Mouse (Mus musculus): ENCODE measurements at regions not wholly inside any gene's neighbourhood (a gene's known extent, or its start where the extent isn't known, plus 50 kb on each side); places are given as distances from the start of the nearest gene placed in this dataset.

- H3K4me3 ChIP-seq (ENCODE audit: insufficient read depth in 1 of 2, low read depth in 2 of 2, low read length in 2 of 2), result no peak overlapping the region
- no peaks in the 10 kb centered on the region for H3K9me3 ChIP-seq (ENCODE audit: control insufficient read depth, low read length)
- ATAC-seq (ENCODE audit: insufficient read depth) (no peak), DNase-seq (ENCODE audit: low read depth in 3 of 3, low spot score in 3 of 3) (no peak)
- H3K4me1 ChIP-seq (replicated peaks; ENCODE audit: control insufficient read depth in 2 of 2, insufficient read depth in 2 of 2, low read length in 1 of 2), result no peaks in the 10 kb centered on the region
- 59% methylated on average over 5 of the region's 5 CpGs for WGBS (ENCODE audit: insufficient replicate concordance)
- no peaks in the 10 kb centered on the region for H3K36me3 ChIP-seq (replicated peaks; ENCODE audit: control insufficient read depth, insufficient read depth, low read depth)
- H3K27me3 ChIP-seq (ENCODE audit: control insufficient read depth, insufficient read depth, low read length), result no peaks in the 10 kb centered on the region
- no peak overlapping the region for H3K27ac ChIP-seq
- no peak overlapping the region for H3K4me2 ChIP-seq (ENCODE audit: low read depth)
- no peak for TF ChIP-seq EP300 (IDR thresholded peaks at IDR 0.05; ENCODE audit: low read depth)
- no peak for TF ChIP-seq CTCF (IDR thresholded peaks at IDR 0.05; ENCODE audit: low read depth)
- H3K9ac ChIP-seq (replicated peaks), result no peak overlapping the region
These were observed 146.3 kb upstream of the Gm10181 start for GRCm38 (mm10) chr9:24942943-24943342.

- ATAC-seq (ENCODE audit: insufficient read depth), result no peak
- no peaks in the 10 kb centered on the region for H3K27me3 ChIP-seq (ENCODE audit: control insufficient read depth, insufficient read depth, low read length)
- no peak overlapping the region for H3K4me2 ChIP-seq (ENCODE audit: low read depth)
- no peaks in the 10 kb centered on the region for H3K4me1 ChIP-seq (replicated peaks; ENCODE audit: control insufficient read depth in 2 of 2, insufficient read depth in 2 of 2, low read length in 1 of 2)
- H3K9me3 ChIP-seq (ENCODE audit: control insufficient read depth, low read length), result no peaks in the 10 kb centered on the region
- 16% methylated on average over 6 of the region's 6 CpGs for WGBS (ENCODE audit: insufficient replicate concordance)
- DNase-seq (ENCODE audit: low read depth in 3 of 3, low spot score in 3 of 3), result no peak
- H3K36me3 ChIP-seq (replicated peaks; ENCODE audit: control insufficient read depth, insufficient read depth, low read depth), result no peaks in the 10 kb centered on the region
- H3K4me3 ChIP-seq (ENCODE audit: insufficient read depth in 1 of 2, low read depth in 2 of 2, low read length in 2 of 2), result no peak overlapping the region
- H3K27ac ChIP-seq, result no peak overlapping the region
- TF ChIP-seq CTCF (IDR thresholded peaks at IDR 0.05; ENCODE audit: low read depth) (no peak), EP300 (IDR thresholded peaks at IDR 0.05; ENCODE audit: low read depth) (no peak)
- no peak overlapping the region for H3K9ac ChIP-seq (replicated peaks)
These were observed 145.4 kb upstream of the Gm10181 start for GRCm38 (mm10) chr9:24943830-24944229.

- ATAC-seq (ENCODE audit: insufficient read depth) (no peak), DNase-seq (ENCODE audit: low read depth in 3 of 3, low spot score in 3 of 3) (no peak)
- no peaks in the 10 kb centered on the region for H3K36me3 ChIP-seq (replicated peaks; ENCODE audit: control insufficient read depth, insufficient read depth, low read depth)
- no peak overlapping the region for H3K9ac ChIP-seq (replicated peaks)
- no peak for TF ChIP-seq CTCF (IDR thresholded peaks at IDR 0.05; ENCODE audit: low read depth)
- TF ChIP-seq EP300 (IDR thresholded peaks at IDR 0.05; ENCODE audit: low read depth), result no peak
- H3K4me2 ChIP-seq (ENCODE audit: low read depth), result no peak overlapping the region
- H3K27ac ChIP-seq, result no peak overlapping the region
- no peaks in the 10 kb centered on the region for H3K27me3 ChIP-seq (ENCODE audit: control insufficient read depth, insufficient read depth, low read length)
- H3K4me1 ChIP-seq (replicated peaks; ENCODE audit: control insufficient read depth in 2 of 2, insufficient read depth in 2 of 2, low read length in 1 of 2), result no peaks in the 10 kb centered on the region
- H3K9me3 ChIP-seq (ENCODE audit: control insufficient read depth, low read length), result no peaks in the 10 kb centered on the region
- H3K4me3 ChIP-seq (ENCODE audit: insufficient read depth in 1 of 2, low read depth in 2 of 2, low read length in 2 of 2), result no peak overlapping the region
- WGBS (ENCODE audit: insufficient replicate concordance), result 35% methylated on average over 23 of the region's 23 CpGs
These were observed 136.7 kb upstream of the Gm10181 start for GRCm38 (mm10) chr9:24952516-24952915.

GRCm38 (mm10) chr9:24955641-24956040, 133.6 kb upstream of the Gm10181 start:
- Histone ChIP-seq H3K4me2 (ENCODE audit: low read depth) (no peak overlapping the region), H3K36me3 (replicated peaks; ENCODE audit: control insufficient read depth, insufficient read depth, low read depth) (no peaks in the 10 kb centered on the region), H3K4me1 (replicated peaks; ENCODE audit: control insufficient read depth in 2 of 2, insufficient read depth in 2 of 2, low read length in 1 of 2) (no peaks in the 10 kb centered on the region), H3K27ac (no peak overlapping the region), H3K9ac (replicated peaks) (no peak overlapping the region), H3K9me3 (ENCODE audit: control insufficient read depth, low read length) (no peaks in the 10 kb centered on the region), H3K27me3 (ENCODE audit: control insufficient read depth, insufficient read depth, low read length) (no peaks in the 10 kb centered on the region), H3K4me3 (ENCODE audit: insufficient read depth in 1 of 2, low read depth in 2 of 2, low read length in 2 of 2) (no peak overlapping the region)
- DNase-seq (ENCODE audit: low read depth in 3 of 3, low spot score in 3 of 3) (no peak), ATAC-seq (ENCODE audit: insufficient read depth) (no peak)
- WGBS (ENCODE audit: insufficient replicate concordance), result 60% methylated on average over 5 of the region's 5 CpGs
- TF ChIP-seq EP300 (IDR thresholded peaks at IDR 0.05; ENCODE audit: low read depth) (no peak), CTCF (IDR thresholded peaks at IDR 0.05; ENCODE audit: low read depth) (no peak)

GRCm38 (mm10) chr9:24956566-24956965, 132.7 kb upstream of the Gm10181 start:
- no peak for DNase-seq (ENCODE audit: low read depth in 3 of 3, low spot score in 3 of 3)
- WGBS (ENCODE audit: insufficient replicate concordance), result 59% methylated on average over 7 of the region's 7 CpGs
- Histone ChIP-seq H3K9me3 (ENCODE audit: control insufficient read depth, low read length) (no peaks in the 10 kb centered on the region), H3K27ac (no peak overlapping the region), H3K4me2 (ENCODE audit: low read depth) (no peak overlapping the region), H3K4me3 (ENCODE audit: insufficient read depth in 1 of 2, low read depth in 2 of 2, low read length in 2 of 2) (no peak overlapping the region), H3K36me3 (replicated peaks; ENCODE audit: control insufficient read depth, insufficient read depth, low read depth) (no peaks in the 10 kb centered on the region), H3K9ac (replicated peaks) (no peak overlapping the region), H3K27me3 (ENCODE audit: control insufficient read depth, insufficient read depth, low read length) (no peaks in the 10 kb centered on the region), H3K4me1 (replicated peaks; ENCODE audit: control insufficient read depth in 2 of 2, insufficient read depth in 2 of 2, low read length in 1 of 2) (no peaks in the 10 kb centered on the region)
- TF ChIP-seq CTCF (IDR thresholded peaks at IDR 0.05; ENCODE audit: low read depth) (no peak), EP300 (IDR thresholded peaks at IDR 0.05; ENCODE audit: low read depth) (no peak)
- ATAC-seq (ENCODE audit: insufficient read depth), result no peak

All from liver, embryonic 14.5 days (tissue).